Mouse (Mus musculus): Measurements from ENCODE around the gene Spef2. TPM values are rescaled to one million over a fixed set of nuclear protein-coding genes. Genes with fewer than 3 reads are reported as not detected.

Spef2 gene
- polyA plus RNA-seq, 1 experiment: not detected

DNA sequence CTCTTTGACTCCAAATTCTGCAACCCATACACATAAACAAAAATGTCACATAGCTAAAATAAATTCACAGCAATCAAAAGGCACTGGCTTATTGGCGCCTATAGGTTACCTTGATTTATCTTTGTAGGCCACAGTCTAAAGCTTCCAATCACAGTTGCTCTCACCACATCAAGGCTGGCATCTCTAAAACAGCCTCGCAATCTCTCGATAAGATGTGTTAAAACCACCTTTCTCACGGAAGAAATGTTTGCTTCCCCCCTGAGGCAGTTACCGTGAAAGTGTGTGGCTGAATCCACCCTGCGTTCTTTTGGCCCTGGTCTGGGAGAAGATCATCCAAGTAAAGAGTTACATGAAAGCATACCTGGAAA lies 148.6 kb downstream of the Spef2 start:
- Histone ChIP-seq H3K79me2 (ENCODE audit: control insufficient read depth, insufficient read depth) (no peaks in the 10 kb centered on the region), H3K27me3 (ENCODE audit: control insufficient read depth, insufficient read depth, insufficient read length) (no peaks in the 10 kb centered on the region), H3K4me2 (ENCODE audit: low read depth) (no peak overlapping the region), H3ac (ENCODE audit: control insufficient read depth, insufficient read length) (no peak overlapping the region), H3K4me3 (no peak overlapping the region), H3K36me3 (ENCODE audit: control insufficient read depth, insufficient read depth) (no peaks in the 10 kb centered on the region)
- TF ChIP-seq CEBPB (IDR thresholded peaks at IDR 0.05; ENCODE audit: insufficient read depth, poor library complexity, severe bottlenecking) (no peak), TCF3 (IDR thresholded peaks at IDR 0.05; ENCODE audit: insufficient read length, low read depth) (no peak), TCF12 (IDR thresholded peaks at IDR 0.05; ENCODE audit: insufficient read depth, poor library complexity, severe bottlenecking) (no peak), REST (IDR thresholded peaks at IDR 0.05; ENCODE audit: insufficient read depth, insufficient read length) (no peak), SRF (IDR thresholded peaks at IDR 0.05; ENCODE audit: control insufficient read depth, insufficient read length, low read depth) (no peak), E2F4 (IDR thresholded peaks at IDR 0.05; ENCODE audit: insufficient read depth) (no peak), MYOG (IDR thresholded peaks at IDR 0.05; ENCODE audit: control insufficient read depth in 1 of 3, insufficient read depth in 1 of 3, insufficient read length in 2 of 3, low read depth in 2 of 3) (no peak), USF1 (IDR thresholded peaks at IDR 0.05; ENCODE audit: low read depth) (no peak), MAX (IDR thresholded peaks at IDR 0.05; ENCODE audit: low read depth) (no peak), POLR2AphosphoS2 (IDR thresholded peaks at IDR 0.05; ENCODE audit: insufficient read length, low read depth) (no peak), POLR2A (IDR thresholded peaks at IDR 0.05; ENCODE audit: insufficient read length, low read depth) (no peak), MYOD1 (IDR thresholded peaks at IDR 0.05; ENCODE audit: control insufficient read depth in 1 of 3, insufficient read length in 2 of 3, low read depth in 2 of 3) (no peak)

GRCm38 (mm10) chr15:9599382-9600087 lies 149.1 kb downstream of the Spef2 start:
- no peak for TF ChIP-seq USF1 (IDR thresholded peaks at IDR 0.05; ENCODE audit: low read depth)
- no peak for TF ChIP-seq POLR2A (IDR thresholded peaks at IDR 0.05; ENCODE audit: insufficient read length, low read depth)
- TF ChIP-seq MYOD1 (IDR thresholded peaks at IDR 0.05; ENCODE audit: control insufficient read depth in 1 of 3, insufficient read length in 2 of 3, low read depth in 2 of 3): no peak
- no peak for TF ChIP-seq TCF12 (IDR thresholded peaks at IDR 0.05; ENCODE audit: insufficient read depth, poor library complexity, severe bottlenecking)
- Histone ChIP-seq H3K4me3 (no peak overlapping the region), H3K4me2 (ENCODE audit: low read depth) (no peak overlapping the region), H3ac (ENCODE audit: control insufficient read depth, insufficient read length) (no peak overlapping the region), H3K79me2 (ENCODE audit: control insufficient read depth, insufficient read depth) (no peaks in the 10 kb centered on the region), H3K36me3 (ENCODE audit: control insufficient read depth, insufficient read depth) (no peaks in the 10 kb centered on the region), H3K27me3 (ENCODE audit: control insufficient read depth, insufficient read depth, insufficient read length) (no peaks in the 10 kb centered on the region)

GRCm38 (mm10) chr15:9596298-9597060 lies 152.2 kb downstream of the Spef2 start:
- no peaks in the 10 kb centered on the region for H3K27me3 ChIP-seq (ENCODE audit: control insufficient read depth, insufficient read depth, insufficient read length)
- no peaks in the 10 kb centered on the region for H3K36me3 ChIP-seq (ENCODE audit: control insufficient read depth, insufficient read depth)
- H3K4me2 ChIP-seq (ENCODE audit: low read depth): peak overlapping the region; percentile 69
- no peak for TF ChIP-seq TCF3 (IDR thresholded peaks at IDR 0.05; ENCODE audit: insufficient read length, low read depth)
- TF ChIP-seq MYOD1 (IDR thresholded peaks at IDR 0.05; ENCODE audit: control insufficient read depth in 1 of 3, insufficient read length in 2 of 3, low read depth in 2 of 3): no peak
- TF ChIP-seq REST (IDR thresholded peaks at IDR 0.05; ENCODE audit: insufficient read depth, insufficient read length): no peak
- TF ChIP-seq USF1 (IDR thresholded peaks at IDR 0.05; ENCODE audit: low read depth): no peak
- no peak for TF ChIP-seq POLR2A (IDR thresholded peaks at IDR 0.05; ENCODE audit: insufficient read length, low read depth)
- H3K79me2 ChIP-seq (ENCODE audit: control insufficient read depth, insufficient read depth): no peaks in the 10 kb centered on the region
- H3ac ChIP-seq (ENCODE audit: control insufficient read depth, insufficient read length): no peak overlapping the region
- H3K4me3 ChIP-seq: peak overlapping the region; percentile 2

DNA sequence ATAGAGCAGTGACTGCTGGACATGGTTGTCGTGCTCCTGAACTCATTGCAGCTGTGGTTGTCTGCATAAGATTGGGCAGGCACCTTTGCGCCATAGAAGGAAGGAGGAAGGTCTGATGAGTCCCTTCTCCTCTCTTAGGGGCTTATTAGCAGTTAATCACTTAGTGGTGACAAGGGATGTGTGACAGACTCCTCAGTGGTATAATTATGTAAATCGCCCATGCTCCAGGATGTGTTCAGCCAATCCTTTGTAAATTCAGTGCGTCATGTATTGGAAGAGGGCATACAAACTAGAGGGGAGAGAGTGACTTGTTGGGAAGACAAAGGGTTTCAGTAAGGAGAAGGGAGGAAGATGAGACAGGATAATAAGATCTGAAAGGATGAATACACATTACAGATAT lies 158.7 kb downstream of the Spef2 start:
- Histone ChIP-seq H3K79me2 (ENCODE audit: control insufficient read depth, insufficient read depth) (no peaks in the 10 kb centered on the region), H3K27me3 (ENCODE audit: control insufficient read depth, insufficient read depth, insufficient read length) (no peaks in the 10 kb centered on the region), H3K4me3 (no peak overlapping the region), H3K36me3 (ENCODE audit: control insufficient read depth, insufficient read depth) (no peaks in the 10 kb centered on the region), H3ac (ENCODE audit: control insufficient read depth, insufficient read length) (no peak overlapping the region), H3K4me2 (ENCODE audit: low read depth) (no peak overlapping the region)
- TF ChIP-seq MYOG (IDR thresholded peaks at IDR 0.05; ENCODE audit: control insufficient read depth in 1 of 3, insufficient read depth in 1 of 3, insufficient read length in 2 of 3, low read depth in 2 of 3): no peak
- no peak for TF ChIP-seq POLR2A (IDR thresholded peaks at IDR 0.05; ENCODE audit: insufficient read length, low read depth)
- TF ChIP-seq REST (IDR thresholded peaks at IDR 0.05; ENCODE audit: insufficient read depth, insufficient read length): no peak
- no peak for TF ChIP-seq E2F4 (IDR thresholded peaks at IDR 0.05; ENCODE audit: insufficient read depth)
- TF ChIP-seq MAX (IDR thresholded peaks at IDR 0.05; ENCODE audit: low read depth): no peak
- TF ChIP-seq USF1 (IDR thresholded peaks at IDR 0.05; ENCODE audit: low read depth): no peak
- no peak for TF ChIP-seq TCF12 (IDR thresholded peaks at IDR 0.05; ENCODE audit: insufficient read depth, poor library complexity, severe bottlenecking)
- TF ChIP-seq CEBPB (IDR thresholded peaks at IDR 0.05; ENCODE audit: insufficient read depth, poor library complexity, severe bottlenecking): no peak
- no peak for TF ChIP-seq SRF (IDR thresholded peaks at IDR 0.05; ENCODE audit: control insufficient read depth, insufficient read length, low read depth)
- TF ChIP-seq MYOD1 (IDR thresholded peaks at IDR 0.05; ENCODE audit: control insufficient read depth in 1 of 3, insufficient read length in 2 of 3, low read depth in 2 of 3): no peak
- TF ChIP-seq TCF3 (IDR thresholded peaks at IDR 0.05; ENCODE audit: insufficient read length, low read depth): no peak
- no peak for TF ChIP-seq POLR2AphosphoS2 (IDR thresholded peaks at IDR 0.05; ENCODE audit: insufficient read length, low read depth)

Measured in myocyte (in vitro differentiated cells).